Mouse (Mus musculus) urinary bladder, postnatal 10 days (tissue): ENCODE measurements around the gene Psmg4.

ENCODE experiments used
- DNase-seq: peaks from one replicate; pipeline ENCODE4 v3.0.0; 2022; ENCODE audit warnings: low spot score

Gene Psmg4

GRCm38 (mm10) chr13:34148767-34149392 lies 13.9 kb upstream of the Psmg4 start:
- DNase-seq, result no peak

GRCm38 (mm10) chr13:34149463-34150176 lies 13.1 kb upstream of the Psmg4 start:
- no peak for DNase-seq

- no peak for DNase-seq
Observed at GRCm38 (mm10) chr13:34150271-34151027, 12.3 kb upstream of the Psmg4 start.

DNA sequence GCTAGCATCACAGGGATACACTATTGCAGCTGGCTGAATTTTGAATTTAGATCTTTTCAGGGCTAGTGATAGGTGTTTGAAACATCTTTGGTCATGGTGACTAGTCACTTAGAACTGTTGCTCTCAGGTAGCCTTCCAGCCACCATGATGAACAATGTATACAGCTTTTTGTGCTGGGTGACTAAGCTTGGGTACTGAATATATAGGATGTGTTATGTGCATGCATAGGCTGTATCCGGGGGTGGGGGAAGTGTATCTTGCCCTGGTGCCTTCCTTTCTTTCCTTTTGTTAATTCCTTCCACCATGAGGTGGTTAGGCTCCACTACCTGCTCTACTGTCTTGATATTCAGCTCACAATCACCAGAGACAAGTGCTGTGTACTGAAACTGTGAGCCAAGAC lies 11.3 kb upstream of the Psmg4 start:
- no peak for DNase-seq

DNA sequence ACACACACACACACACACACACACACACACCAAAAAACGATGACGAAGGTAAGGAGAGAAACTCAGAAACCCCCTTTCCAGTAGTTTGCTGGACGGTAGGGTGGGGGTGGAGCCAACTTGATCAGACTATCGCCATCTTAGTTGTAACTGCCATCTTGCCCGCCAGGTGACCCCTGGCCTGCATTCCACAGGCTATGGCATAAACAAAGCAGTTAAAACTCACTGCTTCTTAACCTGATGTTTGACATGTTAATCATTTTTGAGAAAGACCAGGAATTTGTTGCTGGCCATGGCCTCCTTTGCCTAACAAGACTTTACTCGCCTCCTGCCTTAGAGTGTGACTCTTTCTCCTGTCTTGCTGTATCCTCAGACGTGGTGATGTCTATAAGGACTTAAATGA lies 10.1 kb upstream of the Psmg4 start:
- DNase-seq, result no peak

DNA sequence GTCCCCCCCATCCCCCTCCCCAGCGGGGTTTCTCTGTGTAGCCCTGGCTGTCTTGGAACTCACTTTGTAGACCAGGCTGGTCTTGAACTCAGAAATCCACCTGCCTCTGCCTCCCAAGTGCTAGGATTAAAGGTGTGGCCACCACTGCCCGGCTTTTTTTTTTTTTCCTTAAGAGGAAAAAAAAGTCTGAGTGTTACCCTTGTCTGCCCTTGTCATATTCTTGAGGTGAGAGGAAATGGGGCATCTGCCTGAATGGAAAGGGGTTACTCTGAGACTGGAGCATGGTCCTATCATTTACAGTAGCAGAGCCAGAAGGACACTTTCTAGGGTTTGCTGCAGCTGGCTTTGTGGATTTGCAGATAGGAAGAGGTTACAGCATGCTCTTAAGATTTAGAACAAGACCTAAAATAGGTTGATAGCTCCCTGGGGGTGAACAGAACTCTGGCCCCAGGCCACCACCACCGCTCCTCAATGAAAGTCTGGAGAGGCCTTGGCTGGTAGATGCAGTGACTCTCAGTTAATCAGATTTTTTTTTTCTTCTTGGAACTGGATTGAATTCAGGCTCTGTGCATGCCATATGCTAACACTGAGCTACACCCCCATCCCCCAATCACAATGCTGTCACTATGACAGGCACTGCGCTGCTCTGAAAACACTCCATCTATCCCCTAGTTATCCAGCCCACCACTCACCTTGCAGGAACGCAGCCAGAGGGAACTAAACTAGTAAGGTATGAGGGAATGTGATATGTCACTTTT lies 9.3 kb upstream of the Psmg4 start:
- no peak for DNase-seq

DNA sequence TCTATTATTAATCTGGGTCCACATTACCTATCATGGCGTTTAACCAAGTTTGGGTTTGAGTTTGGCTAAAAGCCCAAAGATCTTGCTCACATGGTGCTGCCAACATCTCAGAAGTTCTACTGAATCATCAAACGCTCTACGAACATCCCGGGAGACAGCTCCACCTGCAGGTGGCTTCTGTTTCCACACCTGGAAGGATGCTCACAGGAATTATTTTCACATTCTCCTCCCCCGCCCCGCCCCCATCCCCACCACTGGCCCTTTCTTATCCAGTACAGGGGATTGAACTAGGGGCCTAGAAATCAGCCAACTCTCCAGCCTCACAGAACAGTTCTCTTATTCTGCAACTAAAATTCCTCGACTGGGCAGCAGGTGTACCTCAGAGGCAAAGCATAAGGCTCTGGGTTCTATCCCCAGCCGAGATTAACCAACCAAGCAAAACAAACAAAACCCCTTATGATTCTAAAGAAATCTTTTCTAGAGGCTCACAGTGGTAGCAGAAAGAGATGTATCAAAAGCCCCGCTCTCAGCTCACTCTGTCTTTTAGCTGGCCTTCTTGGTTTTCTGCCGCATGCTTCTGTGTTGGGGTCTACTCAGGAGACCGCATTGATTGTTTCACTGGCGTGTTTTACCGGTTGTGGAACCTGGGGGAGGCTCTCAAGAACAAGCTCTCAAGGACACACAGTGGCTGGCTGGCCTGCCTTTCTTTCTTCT lies 8.4 kb upstream of the Psmg4 start:
- DNase-seq, result no peak

DNA sequence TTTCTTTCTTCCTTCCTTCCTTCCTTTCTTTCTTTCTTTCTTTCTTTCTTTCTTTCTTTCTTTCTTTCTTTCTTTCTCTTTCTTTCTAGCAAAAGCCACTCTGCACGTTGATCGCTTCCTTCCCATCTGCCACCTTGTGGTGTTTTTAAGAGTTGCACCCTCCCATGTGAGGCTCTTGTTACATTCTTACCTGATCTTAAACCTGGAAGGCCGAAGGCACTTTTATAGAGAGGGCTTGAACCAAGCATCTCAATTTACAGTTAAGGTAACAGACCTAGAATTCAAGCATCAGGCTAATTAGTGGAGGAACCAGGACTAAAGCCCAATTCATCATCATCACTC lies 7.9 kb upstream of the Psmg4 start:
- no peak for DNase-seq

DNA sequence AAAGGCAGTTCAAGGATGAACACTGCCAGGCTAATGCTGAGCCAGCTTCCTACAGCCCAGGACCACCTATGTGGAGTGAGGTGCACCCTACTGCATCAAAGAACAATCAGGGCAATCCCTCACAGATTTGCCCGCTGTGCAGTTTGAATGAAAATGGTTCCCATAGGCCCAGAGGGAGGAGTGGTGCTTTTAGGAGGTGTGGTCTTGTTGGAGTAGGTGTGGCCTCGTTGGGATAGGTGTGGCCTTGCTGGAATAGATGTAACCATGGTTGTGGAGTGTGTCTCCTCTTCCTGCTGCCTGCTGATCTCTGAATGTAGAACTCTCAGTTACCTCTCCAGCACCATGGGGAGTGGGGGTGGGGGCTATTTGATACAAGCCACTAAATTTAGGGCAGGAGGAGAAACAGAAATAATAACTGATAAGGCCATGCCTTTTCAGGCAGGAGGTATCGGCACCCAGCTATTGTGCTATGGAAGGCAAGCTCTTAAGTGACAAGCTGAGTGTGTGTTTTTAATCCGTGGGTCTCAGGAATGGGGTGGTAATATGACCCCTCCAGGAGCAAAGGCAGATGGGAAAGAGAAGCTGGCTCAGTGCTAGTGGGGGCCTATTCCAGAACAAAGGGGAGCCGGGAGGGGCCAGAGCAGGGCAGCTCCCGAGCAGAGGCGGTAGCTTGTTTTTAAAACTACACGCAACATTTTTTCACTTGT lies 6.5 kb upstream of the Psmg4 start:
- DNase-seq, result no peak

GRCm38 (mm10) chr13:34156840-34157185 lies 6.0 kb upstream of the Psmg4 start:
- no peak for DNase-seq

- no peak for DNase-seq
Observed at GRCm38 (mm10) chr13:34157596-34158157, 5.1 kb upstream of the Psmg4 start.

GRCm38 (mm10) chr13:34159926-34160325 lies 2.8 kb upstream of the Psmg4 start:
- DNase-seq, result no peak

DNA sequence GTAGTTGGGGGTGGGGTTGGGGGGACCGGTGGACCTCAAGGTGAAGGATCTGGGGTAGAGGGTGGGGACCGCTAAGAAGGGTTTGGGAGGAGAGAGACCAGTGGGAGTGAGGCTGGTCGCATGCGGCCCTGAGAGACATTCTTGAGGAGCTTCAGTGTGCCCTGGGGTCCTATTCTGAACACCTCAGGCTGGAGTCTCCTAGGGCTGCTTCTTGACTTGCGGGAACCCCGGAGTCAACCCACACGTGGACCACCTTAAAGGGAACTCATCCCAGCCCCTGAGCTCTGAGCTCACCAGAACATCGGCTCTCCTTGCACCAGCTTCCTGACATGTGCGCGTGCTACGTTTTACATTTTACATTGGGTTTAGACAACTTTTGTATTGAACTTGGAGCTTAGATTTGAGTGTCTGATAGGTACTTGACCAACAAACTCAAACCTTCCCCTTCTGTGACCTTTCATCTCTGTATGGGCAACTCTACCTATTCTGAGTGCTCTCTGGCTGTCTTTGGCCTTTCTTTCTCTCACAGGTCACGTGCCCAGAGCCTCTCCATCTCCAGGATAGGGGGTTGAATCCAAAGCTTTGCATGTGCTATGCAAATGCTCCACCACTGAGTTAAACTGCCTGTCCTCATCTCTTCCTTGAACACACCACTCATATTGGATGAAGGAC lies 676 bp downstream of the Psmg4 start:
- no peak for DNase-seq

GRCm38 (mm10) chr13:34174025-34174424 lies 11.3 kb downstream of the Psmg4 start:
- no peak for DNase-seq

DNA sequence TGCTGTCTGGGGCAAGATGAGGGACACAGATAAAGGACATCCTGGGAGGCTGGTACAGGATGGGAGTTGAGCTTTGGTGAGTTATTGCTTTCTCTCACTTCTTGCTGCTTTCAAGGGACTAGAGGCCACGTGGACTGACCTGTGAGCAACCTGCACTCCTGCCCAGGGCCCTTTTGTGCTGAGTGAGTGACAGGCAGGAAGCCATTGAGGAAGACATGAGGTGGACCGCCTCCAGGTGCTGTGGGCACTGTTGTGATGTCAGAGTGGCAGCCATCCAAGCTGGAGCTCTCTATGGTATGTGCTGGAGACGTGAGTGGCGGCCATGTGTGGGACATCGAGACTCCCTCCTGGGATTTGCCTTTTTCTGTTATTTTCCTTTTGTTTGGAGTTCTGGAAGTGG lies 18.9 kb downstream of the Psmg4 start:
- no peak for DNase-seq

DNA sequence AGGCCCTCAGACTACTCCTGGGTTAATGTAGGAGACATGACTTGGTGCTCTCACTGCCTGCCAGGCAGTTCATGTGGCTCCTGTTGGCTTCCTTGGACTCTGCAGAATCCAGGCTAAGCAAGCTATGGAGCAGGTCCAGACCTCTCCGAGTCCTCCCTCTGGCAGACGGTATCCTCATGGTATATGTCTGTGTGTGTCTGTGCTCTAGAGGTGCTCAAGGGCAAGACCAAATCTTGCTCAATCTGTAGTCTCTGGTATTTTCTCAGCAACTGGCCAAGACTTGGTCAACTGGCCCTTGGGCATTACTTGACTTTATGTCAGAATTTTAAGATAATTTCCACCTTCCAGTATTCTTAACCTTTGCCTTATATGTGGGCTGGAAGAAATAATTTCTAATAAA lies 22.6 kb downstream of the Psmg4 start:
- no peak for DNase-seq

DNA sequence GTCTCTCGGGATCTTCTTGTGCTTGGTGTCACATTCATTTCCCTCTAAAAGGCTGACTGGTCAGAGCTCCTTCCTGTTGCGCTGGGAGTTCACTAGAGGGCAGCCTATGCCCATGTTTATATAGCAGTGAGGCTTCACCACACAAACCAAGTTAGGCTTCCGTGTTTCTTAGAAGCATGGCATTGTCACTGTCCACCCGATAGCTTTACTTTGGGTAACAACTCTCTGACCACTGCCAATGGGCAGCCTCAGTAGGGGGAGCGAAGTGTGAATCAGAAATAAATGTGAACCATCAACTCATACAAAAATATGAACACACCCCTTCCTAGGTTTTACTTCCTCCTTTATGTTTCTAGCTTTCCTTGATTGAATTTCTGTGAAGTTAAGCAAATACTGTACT lies 24.8 kb downstream of the Psmg4 start:
- no peak for DNase-seq

DNA sequence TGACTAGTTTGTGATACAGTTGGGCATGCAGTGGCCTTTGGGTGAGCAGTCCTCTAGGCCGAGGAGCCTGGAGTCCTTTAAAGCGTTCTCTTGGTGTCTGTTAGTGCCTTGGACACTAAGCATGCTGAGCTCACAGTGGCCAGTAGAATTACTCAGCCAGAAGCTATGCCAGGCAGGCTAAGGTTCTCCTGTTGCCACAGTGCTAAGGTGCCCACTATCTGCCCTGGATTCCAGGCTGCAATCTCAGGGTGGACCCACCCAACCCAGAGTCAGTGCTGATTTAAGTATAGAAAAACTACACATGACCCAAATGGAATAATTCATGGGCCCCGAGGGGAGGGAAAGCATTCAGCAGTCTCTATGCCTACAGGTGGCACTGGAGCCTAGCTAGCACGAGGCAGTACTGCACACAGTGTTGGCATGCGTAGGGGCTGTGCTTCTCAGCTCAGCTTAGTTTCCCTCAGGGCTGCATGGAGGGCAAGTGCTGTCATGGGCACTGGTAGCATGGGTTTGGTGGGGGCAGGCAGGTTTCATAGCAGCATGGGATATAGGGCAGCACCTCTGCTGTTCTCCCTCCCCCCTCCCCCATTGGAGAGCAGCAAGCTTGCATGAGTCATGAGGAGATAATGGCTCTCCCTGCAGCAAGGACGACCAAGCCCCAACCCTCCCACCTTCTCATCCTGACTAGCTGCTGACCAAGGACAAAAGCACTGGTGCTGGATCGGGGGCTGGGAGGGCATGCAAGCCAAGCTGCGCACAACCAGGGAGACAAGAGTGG lies 29.8 kb downstream of the Psmg4 start:
- DNase-seq, result no peak

DNA sequence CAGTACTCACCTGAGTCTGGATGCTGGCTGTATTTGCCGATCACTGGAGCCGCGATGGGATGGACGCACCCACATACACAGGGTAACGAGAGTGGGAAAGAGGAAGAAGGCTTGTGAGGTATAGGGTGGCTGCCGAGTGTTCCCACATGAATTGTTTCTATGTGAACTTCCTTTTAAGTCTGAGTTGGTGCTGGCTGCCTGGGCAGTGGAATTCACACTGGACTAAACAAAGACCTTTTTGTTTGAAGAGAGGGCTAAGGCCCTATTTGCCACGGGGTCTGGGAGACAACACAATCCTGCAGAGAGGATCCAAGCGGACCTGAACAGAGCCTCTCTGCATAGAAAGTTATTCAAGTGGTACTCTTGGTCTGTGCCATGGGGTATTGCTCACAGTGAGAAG lies 30.6 kb downstream of the Psmg4 start:
- DNase-seq, result no peak

- no peak for DNase-seq
Observed at GRCm38 (mm10) chr13:34195676-34196075, 32.9 kb downstream of the Psmg4 start.
